Mouse (Mus musculus): ENCODE measurements around the gene Rbm47. TPM values are rescaled to one million over a fixed set of nuclear protein-coding genes. Genes with fewer than 3 reads are reported as not detected.
"Not testable (repeated sequence)": the region's sequence is repeated elsewhere in the genome, so short reads cannot be mapped to it uniquely, and the experiment has no call there.

Rbm47 gene
- total RNA-seq, 1 experiment from 2014 or later = 1.9 TPM

DNA sequence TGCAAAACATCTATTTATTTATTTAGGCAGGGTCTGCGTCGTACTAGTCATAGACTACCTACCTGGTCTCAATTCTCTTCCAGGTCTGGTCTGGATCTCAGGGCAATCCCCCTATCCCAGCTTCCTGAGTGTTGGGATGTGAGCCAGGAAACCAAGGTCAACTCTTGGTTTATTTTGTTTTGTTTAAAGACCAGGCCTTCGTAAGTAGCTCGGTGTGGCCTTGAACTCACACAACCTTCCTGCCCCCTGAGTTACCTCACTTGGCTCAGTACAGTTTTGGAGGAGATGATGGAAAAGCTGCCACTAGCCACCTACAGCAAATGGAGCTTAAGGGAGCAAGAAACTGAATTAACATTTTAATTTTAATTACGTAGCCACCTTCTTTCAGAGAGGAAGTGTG, 144.7 kb downstream of the Rbm47 start:
- ATAC-seq (replicated peaks in 1 of 2; ENCODE audit: insufficient read depth in 1 of 2, low FRiP score in 2 of 2, low TSS enrichment in 1 of 2, low read depth in 1 of 2, poor library complexity in 2 of 2, severe bottlenecking in 2 of 2) = no peak

DNA sequence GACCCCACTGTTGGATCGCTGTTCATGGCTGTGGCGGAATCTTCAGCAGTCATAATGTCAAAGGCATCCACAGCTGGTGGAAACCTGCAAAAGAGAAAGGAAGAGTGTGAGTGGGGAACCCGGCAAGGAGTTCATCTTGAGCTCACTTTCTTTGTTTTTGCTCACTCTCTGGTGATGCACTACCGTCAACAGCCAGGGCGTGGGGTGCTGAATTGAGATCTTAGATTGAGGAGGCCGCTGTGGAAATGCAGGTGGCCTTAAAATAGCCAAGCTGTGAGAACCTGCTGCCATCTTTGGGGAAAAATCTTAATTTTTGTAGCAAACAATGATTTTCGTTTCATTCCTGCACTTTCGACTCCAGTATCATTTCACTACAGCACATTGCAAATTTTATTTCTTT, 145.7 kb downstream of the Rbm47 start:
- no peak for ATAC-seq (replicated peaks in 1 of 2; ENCODE audit: insufficient read depth in 1 of 2, low FRiP score in 2 of 2, low TSS enrichment in 1 of 2, low read depth in 1 of 2, poor library complexity in 2 of 2, severe bottlenecking in 2 of 2)

DNA sequence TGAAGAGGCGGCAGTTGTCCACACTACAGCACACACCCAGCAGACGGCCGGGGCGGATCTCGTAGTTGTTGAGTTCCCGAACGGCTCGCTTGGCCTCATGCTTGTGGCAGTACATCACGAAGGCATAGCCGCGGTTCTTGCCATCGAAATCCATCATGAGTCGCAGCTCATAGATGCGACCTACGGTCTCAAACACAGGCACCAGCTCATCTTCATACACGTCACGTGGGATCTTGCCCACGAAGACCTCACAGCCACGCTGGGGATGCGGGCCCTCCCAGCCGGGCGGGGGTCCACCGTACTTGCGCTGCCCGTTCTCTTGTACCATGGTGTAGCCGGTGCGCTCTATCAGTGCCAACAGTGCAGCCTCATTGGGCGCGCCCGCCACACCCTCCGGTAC, 146.1 kb downstream of the Rbm47 start:
- ATAC-seq (replicated peaks in 1 of 2; ENCODE audit: insufficient read depth in 1 of 2, low FRiP score in 2 of 2, low TSS enrichment in 1 of 2, low read depth in 1 of 2, poor library complexity in 2 of 2, severe bottlenecking in 2 of 2) = no peak

DNA sequence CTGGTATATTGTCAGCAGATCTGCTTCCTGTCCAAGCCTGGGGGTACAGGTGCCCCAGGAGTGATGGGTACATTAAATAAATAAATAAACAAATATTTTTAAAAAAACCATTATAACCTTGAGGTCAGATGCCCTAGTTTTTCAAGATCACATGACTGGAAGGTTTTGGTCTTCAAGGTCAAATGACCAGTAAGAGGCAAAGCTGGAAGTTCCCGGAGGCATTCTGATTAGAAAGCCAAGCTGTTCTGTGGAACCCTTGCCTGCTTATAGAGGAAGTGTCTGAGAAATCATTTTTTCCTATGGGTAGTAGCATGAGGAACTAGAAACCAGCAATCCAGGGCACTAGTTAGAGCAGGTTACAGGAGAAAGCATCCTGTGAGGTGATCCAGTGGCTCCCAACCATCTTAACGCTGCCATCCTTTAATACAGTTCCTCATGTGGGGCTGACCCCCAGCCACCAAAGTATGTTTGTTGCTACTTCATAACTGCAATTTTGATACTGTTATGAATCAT, 157.4 kb downstream of the Rbm47 start:
- ATAC-seq (replicated peaks in 1 of 2; ENCODE audit: insufficient read depth in 1 of 2, low FRiP score in 2 of 2, low TSS enrichment in 1 of 2, low read depth in 1 of 2, poor library complexity in 2 of 2, severe bottlenecking in 2 of 2) = no peak

DNA sequence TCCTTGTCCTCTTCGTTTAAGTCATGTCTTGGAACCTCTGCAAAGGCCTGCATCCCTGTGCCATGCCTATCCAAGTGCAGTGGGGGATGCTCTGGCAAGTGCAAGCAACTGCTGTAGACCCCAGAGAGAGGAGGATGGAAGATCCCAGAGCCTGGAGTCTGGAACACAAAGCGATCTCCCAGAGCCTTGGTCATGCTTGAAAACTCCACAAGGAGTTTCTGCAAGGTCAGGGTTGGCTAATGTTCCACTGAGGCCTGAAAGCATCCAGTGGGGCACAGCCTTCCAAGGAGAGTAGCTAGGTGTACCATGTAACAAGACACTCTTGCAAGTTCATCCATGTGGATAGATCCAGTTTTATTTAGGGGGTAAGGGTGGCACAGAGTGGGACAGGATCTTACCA, 158.5 kb downstream of the Rbm47 start:
- no peak for ATAC-seq (replicated peaks in 1 of 2; ENCODE audit: insufficient read depth in 1 of 2, low FRiP score in 2 of 2, low TSS enrichment in 1 of 2, low read depth in 1 of 2, poor library complexity in 2 of 2, severe bottlenecking in 2 of 2)

DNA sequence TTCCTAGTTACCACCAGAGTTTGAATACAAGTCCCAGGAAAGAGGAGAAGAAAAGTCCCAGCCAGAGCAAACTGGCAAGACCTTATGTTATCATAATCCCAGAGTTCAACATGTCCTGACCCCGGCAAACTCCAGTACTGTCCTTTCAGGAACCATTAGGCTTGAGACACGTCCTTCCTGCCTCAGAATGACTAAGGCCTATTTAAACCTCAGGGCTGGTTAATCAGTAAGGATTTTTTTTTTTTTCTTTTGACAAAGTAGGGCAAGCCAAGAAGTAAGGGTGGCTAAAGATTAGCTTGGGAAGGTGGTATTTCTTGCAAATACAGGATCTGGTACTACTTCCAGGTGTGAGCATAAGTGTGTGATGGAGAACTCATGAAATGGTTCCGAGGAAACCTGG, 158.9 kb downstream of the Rbm47 start:
- peak in 1 of 2 experiments; percentile 25; a peak in 1 of 4 replicates for ATAC-seq (replicated peaks in 1 of 2; ENCODE audit: insufficient read depth in 1 of 2, low FRiP score in 2 of 2, low TSS enrichment in 1 of 2, low read depth in 1 of 2, poor library complexity in 2 of 2, severe bottlenecking in 2 of 2)

DNA sequence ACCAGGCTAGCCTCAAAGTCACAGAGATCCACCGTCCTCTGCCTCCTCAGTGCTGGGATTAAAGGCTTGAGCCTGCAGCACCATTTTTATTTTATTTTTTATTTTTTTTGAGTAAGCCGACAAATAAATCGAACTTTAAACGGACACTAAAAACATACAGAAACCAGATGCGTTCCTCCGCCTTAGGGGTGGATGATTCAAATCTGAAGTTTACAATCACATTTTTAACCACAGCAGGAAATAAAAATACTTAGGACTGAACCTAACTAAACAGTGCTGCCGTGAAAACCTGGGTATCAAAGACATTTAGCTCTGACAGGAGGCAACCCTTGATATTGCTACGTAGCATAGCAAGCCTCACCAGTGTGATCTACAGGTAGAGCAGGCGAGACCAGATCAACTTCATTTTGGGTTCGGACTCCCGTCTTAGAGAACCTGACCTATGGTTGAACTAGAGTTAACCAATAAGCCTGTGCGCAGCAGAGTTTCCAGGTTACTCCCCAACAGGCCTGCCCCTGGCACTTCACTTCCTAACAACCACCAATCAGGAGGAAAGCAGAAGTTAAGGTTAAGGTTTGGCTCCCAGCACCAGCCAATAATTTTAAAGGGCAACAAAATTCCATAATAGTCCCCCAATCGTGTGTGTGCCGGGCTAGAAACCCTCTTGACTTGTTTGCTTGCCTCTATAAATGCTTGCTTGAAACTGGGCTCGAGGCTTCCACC, 164.5 kb downstream of the Rbm47 start:
- ATAC-seq (replicated peaks in 1 of 2; ENCODE audit: insufficient read depth in 1 of 2, low FRiP score in 2 of 2, low TSS enrichment in 1 of 2, low read depth in 1 of 2, poor library complexity in 2 of 2, severe bottlenecking in 2 of 2) = no peak

DNA sequence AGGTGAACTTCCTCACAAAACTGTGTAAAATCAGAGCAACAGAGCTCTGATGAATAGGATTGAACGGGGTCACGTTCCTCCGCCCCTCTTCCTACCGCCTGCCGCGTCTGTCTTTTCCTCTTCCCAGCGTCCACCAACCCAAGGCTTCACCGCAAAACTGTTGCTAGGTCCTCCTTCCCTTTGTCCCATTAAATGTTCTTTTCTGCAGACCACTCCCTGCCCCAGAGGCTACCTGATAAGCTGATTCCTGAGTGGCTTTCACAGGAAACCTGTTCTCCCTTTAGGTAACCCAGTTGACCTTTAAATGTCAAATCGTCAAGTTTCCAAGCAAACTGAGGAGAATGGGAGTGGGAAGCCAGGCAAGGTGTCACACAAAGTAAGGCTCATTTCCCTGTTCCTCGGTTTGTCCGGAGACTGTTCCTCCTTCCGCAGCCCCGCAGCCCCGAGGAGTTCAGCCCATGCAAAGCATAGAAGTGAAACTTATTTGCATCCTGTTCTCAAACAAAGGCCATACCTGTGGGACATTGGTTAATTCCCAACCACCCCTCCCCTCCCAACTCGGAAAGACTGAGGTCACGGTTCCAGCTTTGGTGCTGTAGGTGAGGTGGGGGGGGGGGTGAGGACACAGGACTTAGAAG, 167.8 kb downstream of the Rbm47 start:
- peak; percentile 13 to 23; a peak in 2 of 4 replicates for ATAC-seq (replicated peaks in 1 of 2; ENCODE audit: insufficient read depth in 1 of 2, low FRiP score in 2 of 2, low TSS enrichment in 1 of 2, low read depth in 1 of 2, poor library complexity in 2 of 2, severe bottlenecking in 2 of 2)

DNA sequence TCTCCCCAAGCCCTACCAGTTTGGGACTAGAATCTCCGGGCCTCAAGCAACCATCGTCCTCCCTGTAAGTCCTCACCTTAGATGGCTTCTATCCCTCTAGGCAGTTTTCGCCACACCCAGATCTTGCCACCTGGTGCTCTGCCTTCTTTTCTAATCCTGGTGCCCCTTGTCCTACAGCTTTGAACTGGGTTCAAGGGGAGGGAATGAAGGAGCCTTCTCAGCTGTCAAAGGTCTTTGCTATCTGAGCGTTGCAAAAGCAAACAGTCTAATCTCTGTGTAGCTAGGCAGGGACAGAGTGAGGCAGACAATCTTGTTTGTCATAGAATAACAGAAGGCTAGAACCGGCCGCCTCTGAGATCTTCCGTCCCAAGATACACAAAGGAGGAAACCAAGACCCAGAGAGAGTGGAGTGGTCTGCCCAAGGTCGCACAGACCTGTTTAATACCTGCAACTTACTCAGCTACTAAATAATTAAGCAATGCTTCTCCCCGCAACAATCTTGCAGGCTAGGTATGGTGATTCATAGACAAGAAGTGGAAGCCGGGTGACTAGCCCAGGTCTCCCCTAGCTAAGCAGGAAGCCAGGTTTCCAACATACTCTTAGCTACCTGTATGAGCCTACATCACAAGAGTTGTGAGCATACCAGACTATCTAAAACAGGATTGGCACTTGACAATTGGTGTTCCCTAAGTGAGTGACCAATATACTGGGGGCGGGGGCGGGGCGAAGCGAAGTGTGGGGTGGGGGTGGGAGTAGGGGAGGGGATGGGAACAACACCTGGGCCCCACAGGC, 168.6 kb downstream of the Rbm47 start, which contains the start of gene 9130230L23Rik:
Gene 9130230L23Rik, minus strand, starts transcription at position 152 of the 792 bp plus-strand sequence.
- ATAC-seq (replicated peaks in 1 of 2; ENCODE audit: insufficient read depth in 1 of 2, low FRiP score in 2 of 2, low TSS enrichment in 1 of 2, low read depth in 1 of 2, poor library complexity in 2 of 2, severe bottlenecking in 2 of 2) = no peak

DNA sequence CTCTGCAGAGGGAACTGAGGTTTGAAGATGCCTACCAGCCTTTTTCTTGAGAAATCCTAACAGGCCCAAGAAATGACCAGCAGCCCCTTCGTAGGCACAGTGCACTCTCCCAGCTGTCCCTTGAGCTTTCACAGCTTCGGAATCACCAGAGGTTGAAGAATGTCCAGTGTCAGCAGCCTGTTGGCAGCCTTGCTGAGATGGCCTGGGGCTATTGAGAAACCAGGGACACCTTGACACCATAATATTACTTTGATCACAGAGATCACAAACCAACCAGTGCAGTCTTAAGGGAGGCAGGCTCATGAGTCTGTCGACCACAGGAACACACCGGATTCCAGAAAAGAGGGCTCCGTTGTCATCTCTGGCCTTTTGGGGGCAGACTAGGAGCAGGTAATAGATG, 171.7 kb downstream of the Rbm47 start:
- no peak for ATAC-seq (replicated peaks in 1 of 2; ENCODE audit: insufficient read depth in 1 of 2, low FRiP score in 2 of 2, low TSS enrichment in 1 of 2, low read depth in 1 of 2, poor library complexity in 2 of 2, severe bottlenecking in 2 of 2)

DNA sequence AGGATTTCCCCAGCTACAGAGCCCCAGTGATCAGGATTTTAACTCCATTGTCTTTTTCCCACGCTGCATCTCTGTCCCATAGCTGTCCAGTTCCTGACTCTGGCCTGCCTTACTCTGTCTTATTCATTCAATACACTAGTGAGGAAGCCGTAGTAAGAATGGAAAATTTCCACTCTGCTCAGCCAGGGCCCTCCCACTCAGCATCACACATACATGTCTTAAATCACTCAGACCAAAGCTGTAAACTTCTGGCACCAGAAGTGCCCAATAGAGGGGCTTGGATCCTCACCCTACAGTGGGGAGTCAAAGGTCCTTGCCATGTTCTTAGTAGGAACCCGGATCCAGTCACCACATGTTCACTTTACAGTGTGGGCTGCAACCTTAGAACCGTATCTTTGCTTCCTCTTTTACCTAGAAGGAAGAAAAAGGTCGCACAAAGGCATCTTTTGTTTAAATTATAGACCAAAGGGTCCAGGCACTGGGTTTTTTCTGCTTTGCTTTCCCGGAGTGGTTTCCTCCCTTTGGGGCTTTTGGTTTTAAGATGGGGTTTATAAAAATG, 172.3 kb downstream of the Rbm47 start:
- peak; percentile 65 to 66 for ATAC-seq (replicated peaks in 1 of 2; ENCODE audit: insufficient read depth in 1 of 2, low FRiP score in 2 of 2, low TSS enrichment in 1 of 2, low read depth in 1 of 2, poor library complexity in 2 of 2, severe bottlenecking in 2 of 2)

DNA sequence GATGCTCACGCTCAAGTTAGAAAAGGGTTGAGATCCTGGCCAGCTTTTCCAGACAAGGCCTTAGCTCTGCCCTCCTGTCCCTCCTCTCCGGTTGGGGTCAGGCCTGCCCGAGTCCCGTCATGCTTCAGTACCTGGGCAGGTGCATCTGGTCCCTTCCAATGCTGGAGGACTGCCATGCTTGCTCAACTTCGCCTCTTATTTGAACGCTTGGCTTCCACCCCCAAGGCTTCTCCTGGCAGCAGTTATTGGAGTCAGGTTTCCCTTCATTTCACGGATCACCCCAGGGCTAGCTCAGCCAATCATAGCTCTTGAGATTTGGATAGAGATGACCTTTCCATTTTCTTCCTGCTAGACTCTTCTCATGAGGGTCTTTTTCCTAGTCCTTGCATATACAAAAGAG, 172.8 kb downstream of the Rbm47 start:
- ATAC-seq (replicated peaks in 1 of 2; ENCODE audit: insufficient read depth in 1 of 2, low FRiP score in 2 of 2, low TSS enrichment in 1 of 2, low read depth in 1 of 2, poor library complexity in 2 of 2, severe bottlenecking in 2 of 2) = no peak

DNA sequence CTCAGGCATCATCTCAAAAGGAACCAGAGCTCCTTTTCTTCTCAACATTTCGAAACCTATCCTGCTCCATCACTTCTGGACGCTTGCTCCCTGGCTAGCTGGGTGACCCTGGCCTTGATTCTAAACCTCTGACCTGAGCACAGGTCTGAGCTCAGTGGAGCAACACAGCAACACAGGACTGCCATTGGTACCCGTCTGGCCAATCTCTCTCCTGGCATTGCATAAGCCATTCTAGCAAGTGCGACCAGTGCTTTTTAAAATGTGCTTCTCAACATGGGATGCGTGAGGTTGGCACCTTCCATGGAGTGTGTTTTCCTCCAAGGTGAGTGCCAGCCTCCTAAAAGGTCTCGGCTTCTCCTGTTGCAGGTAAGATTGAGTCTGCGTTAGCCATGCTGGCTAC, 173.8 kb downstream of the Rbm47 start:
- no peak for ATAC-seq (replicated peaks in 1 of 2; ENCODE audit: insufficient read depth in 1 of 2, low FRiP score in 2 of 2, low TSS enrichment in 1 of 2, low read depth in 1 of 2, poor library complexity in 2 of 2, severe bottlenecking in 2 of 2)

DNA sequence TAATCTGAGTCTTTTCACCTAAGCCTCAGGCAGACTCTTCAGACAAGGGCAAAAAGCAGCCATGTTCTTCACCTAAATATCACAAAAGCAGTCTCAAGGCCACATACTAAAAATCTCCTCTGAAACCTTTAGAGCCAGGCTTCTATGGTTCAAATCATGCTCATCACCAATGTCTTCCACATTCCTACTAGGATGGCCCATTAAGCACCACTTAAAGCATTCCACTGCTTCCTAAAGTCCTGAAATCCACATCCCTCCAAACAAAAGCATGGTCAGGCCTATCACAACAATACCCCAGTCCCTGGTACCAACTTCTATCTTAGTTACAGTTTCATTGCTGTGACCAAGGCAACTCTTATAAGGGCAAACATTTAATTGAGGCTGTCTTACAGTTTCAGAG, 175.1 kb downstream of the Rbm47 start:
- no peak for ATAC-seq (replicated peaks in 1 of 2; ENCODE audit: insufficient read depth in 1 of 2, low FRiP score in 2 of 2, low TSS enrichment in 1 of 2, low read depth in 1 of 2, poor library complexity in 2 of 2, severe bottlenecking in 2 of 2)

DNA sequence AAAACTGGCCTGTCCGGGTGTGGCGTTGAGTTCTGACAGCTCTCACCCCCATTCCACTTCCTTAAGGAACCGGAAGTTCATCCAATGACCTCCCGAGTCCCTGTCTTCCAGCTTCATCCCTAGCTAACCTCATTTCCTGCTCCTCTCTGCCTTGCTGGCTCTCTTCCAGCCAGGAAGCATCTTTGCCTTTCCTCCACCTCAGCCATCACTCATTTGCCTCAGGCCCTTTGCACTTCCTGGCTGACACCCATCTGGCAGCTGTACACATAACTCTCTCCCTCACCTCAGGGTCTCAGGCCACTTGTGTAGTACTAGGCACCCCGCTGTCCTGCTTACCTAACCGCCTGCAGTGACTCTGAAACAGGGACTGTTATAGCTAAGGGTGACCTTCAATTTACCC, 178.3 kb downstream of the Rbm47 start:
- no peak for ATAC-seq (replicated peaks in 1 of 2; ENCODE audit: insufficient read depth in 1 of 2, low FRiP score in 2 of 2, low TSS enrichment in 1 of 2, low read depth in 1 of 2, poor library complexity in 2 of 2, severe bottlenecking in 2 of 2)

DNA sequence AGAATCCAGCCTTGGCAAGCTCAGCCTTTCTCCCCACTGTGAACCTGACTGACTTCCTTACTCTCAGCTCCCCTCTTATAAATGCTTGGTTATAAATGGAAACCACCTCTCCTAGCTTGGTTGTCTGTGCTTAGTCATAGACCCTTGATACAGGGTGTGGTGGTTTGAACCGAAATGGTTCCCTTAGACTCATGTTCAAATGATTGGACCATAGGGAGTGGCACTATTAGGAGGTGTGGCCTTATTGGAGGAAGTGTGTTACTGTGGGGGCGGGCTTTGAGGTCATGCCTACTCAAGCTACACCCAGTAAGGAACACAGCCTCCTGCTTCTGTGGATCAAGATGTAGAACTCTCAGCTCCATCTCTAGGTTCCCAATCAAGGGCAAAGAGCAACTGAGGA, 181.7 kb downstream of the Rbm47 start:
- ATAC-seq (replicated peaks in 1 of 2; ENCODE audit: insufficient read depth in 1 of 2, low FRiP score in 2 of 2, low TSS enrichment in 1 of 2, low read depth in 1 of 2, poor library complexity in 2 of 2, severe bottlenecking in 2 of 2) = peak; percentile 20 to 42; a peak in 1 of 4 replicates

DNA sequence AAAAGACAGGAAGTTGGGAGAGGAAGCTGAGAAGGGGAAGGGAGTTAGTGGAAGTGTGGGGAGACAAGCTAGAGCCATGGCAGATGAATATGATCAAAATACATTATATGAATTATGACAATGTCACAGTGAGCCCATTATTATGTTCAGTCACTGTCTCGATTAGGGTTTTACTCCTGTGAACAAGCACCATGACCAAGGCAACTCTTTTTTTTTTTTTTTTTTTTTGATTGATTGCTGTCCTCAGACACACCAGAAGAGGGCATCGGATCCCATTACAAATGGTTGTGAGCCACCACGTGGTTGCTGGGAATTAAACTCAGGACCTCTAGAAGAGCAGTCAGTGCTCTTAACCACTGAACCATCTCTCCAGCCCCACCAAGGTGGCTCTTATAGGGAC, 185.9 kb downstream of the Rbm47 start:
- ATAC-seq (replicated peaks in 1 of 2; ENCODE audit: insufficient read depth in 1 of 2, low FRiP score in 2 of 2, low TSS enrichment in 1 of 2, low read depth in 1 of 2, poor library complexity in 2 of 2, severe bottlenecking in 2 of 2) = not testable (repeated sequence)

DNA sequence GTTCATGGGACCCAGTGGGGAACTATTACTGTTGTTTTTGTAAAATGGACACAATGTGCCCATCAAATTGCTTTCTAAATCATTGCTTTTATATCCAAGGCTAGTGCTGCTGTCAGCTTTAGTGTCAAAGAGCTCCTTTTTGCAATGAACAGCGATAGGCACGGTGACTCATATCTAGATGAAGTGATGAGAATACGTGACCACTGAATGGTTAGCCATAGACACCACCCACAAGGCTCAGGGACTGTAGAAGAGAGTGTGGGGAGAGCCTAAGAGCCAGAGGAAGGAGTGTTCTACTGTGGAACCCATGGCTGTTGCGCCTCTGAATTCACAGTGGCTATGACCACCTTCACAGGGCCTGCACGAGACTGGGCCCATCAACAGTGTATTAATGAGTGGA, 186.5 kb downstream of the Rbm47 start:
- ATAC-seq (replicated peaks in 1 of 2; ENCODE audit: insufficient read depth in 1 of 2, low FRiP score in 2 of 2, low TSS enrichment in 1 of 2, low read depth in 1 of 2, poor library complexity in 2 of 2, severe bottlenecking in 2 of 2) = no peak; a peak in 1 of 4 replicates
